Mouse (Mus musculus) lung, adult 2 months (tissue): ENCODE results near the gene Caap1.

Experiments
- CTCF ChIP-seq: fragments of 200-500 bp; IDR thresholded peaks from 2 replicates; pipeline ENCODE4 v1.5.1; 2011; ENCODE audit warnings: mild to moderate bottlenecking, low read length, control low read depth; ENCODE audit not compliant: insufficient read depth
- POLR2A ChIP-seq: fragments of 200-500 bp; IDR thresholded peaks from 2 replicates; pipeline ENCODE4 v1.6.1; 2011; ENCODE audit warnings: low read depth, mild to moderate bottlenecking, control low read depth, low read length, borderline replicate concordance; ENCODE audit errors: extremely low read depth

- TF ChIP-seq POLR2A (no peak), CTCF (no peak)
Measured at GRCm38 (mm10) chr4:94473286-94473685, 83.3 kb downstream of the Caap1 start.
